Mouse (Mus musculus) neural tube, embryonic 13.5 days (tissue): ENCODE results near the gene Pde4d. TPM values are rescaled to one million over a fixed set of nuclear protein-coding genes. Genes with fewer than 3 reads are reported as not detected.

Source experiments
- ATAC-seq: fragments of 200-750 bp; cut with Nextera tagmentation; 2 replicates; pipeline ENCODE4 v1.8.0; 2017; ENCODE audit warnings: low read depth, mild to moderate bottlenecking, moderate TSS enrichment, moderate library complexity
- H3K27ac ChIP-seq: fragments of 300-500 bp; sonication (generic); replicated peaks from 2 replicates; pipeline ENCODE4 v1.5.1; 2015; ENCODE audit warnings: moderate library complexity, mild to moderate bottlenecking, inconsistent platforms
- H3K27me3 ChIP-seq: fragments of 300-500 bp; sonication (generic); 2 replicates; pipeline ENCODE4 v1.6.1; 2015; ENCODE audit warnings: mild to moderate bottlenecking, inconsistent platforms
- H3K36me3 ChIP-seq: fragments of 300-500 bp; sonication (generic); 2 replicates; pipeline ENCODE4 v1.6.1; 2015; ENCODE audit warnings: mild to moderate bottlenecking, inconsistent platforms
- H3K4me1 ChIP-seq: fragments of 300-500 bp; sonication (generic); replicated peaks from 2 replicates; pipeline ENCODE4 v1.6.1; 2015; ENCODE audit warnings: inconsistent platforms
- H3K4me2 ChIP-seq: fragments of 300-500 bp; sonication (generic); 2 replicates; pipeline ENCODE4 v1.6.1; 2015; ENCODE audit warnings: inconsistent platforms, mild to moderate bottlenecking, moderate library complexity
- H3K4me3 ChIP-seq: fragments of 300-500 bp; sonication (generic); 2 replicates; pipeline ENCODE4 v1.5.1; 2015; ENCODE audit warnings: mild to moderate bottlenecking, inconsistent platforms
- H3K9ac ChIP-seq: fragments of 300-500 bp; sonication (generic); 2 replicates; pipeline ENCODE4 v1.6.1; 2015; ENCODE audit warnings: moderate library complexity, mild to moderate bottlenecking, inconsistent platforms
- H3K9me3 ChIP-seq: fragments of 300-500 bp; sonication (generic); 2 replicates; pipeline ENCODE4 v1.6.1; 2016; ENCODE audit warnings: inconsistent platforms
- WGBS: fragments of 180-500 bp; shearing (Covaris S2); methylation state at CpG from one replicate; pipeline ENCODE4 v1.1.7; 2015; 5-methylcytosine and 5-hydroxymethylcytosine counted together
- polyA plus RNA-seq: library from polyadenylated mRNA; unstranded; fragments of >200 nt; fragmentation: Nextera tagmentation; extraction: Ambion mirVana; gene quantifications from 2 replicates; pipeline ENCODE4 v1.2.1, GENCODE M21; 2015

Gene Pde4d
- 15.5 and 16.1 TPM in 2 replicates for polyA plus RNA-seq

DNA sequence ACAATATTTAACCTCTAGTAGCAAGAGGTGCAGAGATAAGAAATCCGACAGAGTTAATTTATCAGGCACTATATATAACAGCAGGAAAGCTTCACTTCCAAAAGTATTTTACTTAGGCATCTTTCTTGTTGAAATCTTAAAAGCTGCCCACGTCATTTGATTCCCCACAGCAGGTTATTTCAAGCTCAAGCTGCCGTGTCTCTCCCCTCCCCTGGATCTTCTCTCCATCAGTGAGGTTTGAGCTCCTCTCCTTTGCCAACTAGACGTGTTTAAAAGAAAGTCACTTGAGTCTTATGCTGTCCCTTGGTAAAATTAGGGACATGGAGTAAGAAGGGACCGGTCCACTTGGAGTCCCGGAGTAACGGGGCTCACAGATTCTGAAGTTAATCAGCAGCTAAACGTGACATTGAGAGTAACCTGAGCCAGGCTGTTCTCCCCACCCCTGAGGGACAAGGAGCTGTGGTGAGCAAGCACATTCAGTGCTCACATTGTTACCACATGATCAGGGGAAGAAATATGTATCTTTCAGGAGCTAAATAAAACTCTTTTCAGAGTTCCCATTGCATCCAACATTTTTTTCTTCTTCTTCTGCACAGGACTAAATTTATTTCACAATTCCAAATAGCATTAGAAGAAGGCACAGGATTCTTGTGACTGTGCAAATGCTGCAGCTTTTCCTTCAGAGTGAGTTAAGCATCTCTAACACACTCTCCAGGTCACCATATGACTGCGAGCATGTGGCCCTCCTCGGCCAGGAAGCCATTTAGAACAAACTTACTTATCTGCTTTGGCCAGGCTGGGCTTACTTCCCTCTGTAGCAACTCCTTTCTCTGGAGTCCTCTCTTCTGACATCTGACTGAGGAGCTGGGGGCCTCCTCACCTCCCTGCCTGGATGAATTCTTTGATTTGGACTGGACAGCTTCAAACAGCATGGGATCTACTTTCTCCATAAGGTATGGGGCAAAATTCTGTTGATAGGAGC, at the start of gene Pde4d:
Gene Pde4d (plus strand): TSS at position 833 of the 982 bp plus-strand sequence.
- Histone ChIP-seq H3K4me1 (no peaks in the 10 kb centered on the region), H3K27me3 (no peaks in the 10 kb centered on the region), H3K9me3 (no peaks in the 10 kb centered on the region), H3K4me3 (no peak within 1 kb of the TSS), H3K36me3 (no peaks in the 10 kb centered on the region), H3K4me2 (no peak within 1 kb of the TSS), H3K9ac (no peak within 1 kb of the TSS), H3K27ac (no peak within 1 kb of the TSS)
- WGBS = 53% methylated on average over 10 of the region's 10 CpGs
- ATAC-seq = no peak

DNA sequence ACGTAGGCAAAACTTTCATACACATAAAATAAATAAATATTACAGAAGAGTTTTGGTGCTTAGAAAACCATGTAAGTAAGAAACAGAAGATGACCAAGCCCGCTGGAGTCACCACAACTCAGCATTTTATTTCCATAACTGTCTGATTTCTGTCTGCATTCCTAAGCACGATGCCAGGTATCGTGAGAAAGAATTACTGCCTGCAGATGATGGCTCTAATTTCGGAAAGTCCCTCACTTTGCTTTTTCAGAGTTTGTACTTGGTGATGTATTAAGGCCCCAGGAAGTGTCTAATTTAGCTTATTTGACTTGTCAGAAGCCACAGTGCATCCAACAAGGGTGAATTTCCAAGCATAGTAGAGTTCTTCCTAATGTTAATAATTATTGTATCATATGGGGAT, 46.6 kb upstream of the Pde4d start:
- Histone ChIP-seq H3K36me3 (no peaks in the 10 kb centered on the region), H3K4me3 (no peak overlapping the region), H3K27me3 (no peaks in the 10 kb centered on the region), H3K4me2 (no peak overlapping the region), H3K27ac (no peak overlapping the region), H3K9ac (no peak overlapping the region), H3K9me3 (no peaks in the 10 kb centered on the region), H3K4me1 (no peaks in the 10 kb centered on the region)
- no peak for ATAC-seq
- 86% methylated on average over 5 of the region's 5 CpGs for WGBS

DNA sequence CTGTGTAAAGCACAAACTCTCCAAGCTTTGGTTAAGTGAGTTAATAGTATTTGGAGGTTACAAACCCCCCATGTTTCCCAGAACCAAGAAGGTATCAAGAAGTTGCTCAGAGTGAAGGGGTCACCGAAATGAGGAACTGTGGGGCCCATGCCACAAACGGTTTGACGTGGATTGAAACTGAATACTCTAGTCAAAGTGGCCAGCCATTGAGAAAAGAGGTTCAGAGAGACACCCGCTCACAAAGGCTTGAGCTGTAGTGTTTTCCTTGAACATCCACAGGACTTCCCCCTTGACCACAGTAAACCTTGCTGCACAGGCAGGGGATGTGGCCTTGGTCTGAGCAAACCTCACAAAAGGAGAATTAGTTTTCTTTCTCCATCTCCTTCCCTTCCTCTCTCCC, 45.4 kb upstream of the Pde4d start:
- 87% methylated on average over 4 of the region's 4 CpGs for WGBS
- ATAC-seq = no peak
- H3K9me3 ChIP-seq = no peaks in the 10 kb centered on the region
- no peaks in the 10 kb centered on the region for H3K4me1 ChIP-seq
- no peaks in the 10 kb centered on the region for H3K27me3 ChIP-seq
- H3K9ac ChIP-seq = no peak overlapping the region
- no peak overlapping the region for H3K4me3 ChIP-seq
- H3K27ac ChIP-seq = no peak overlapping the region
- no peaks in the 10 kb centered on the region for H3K36me3 ChIP-seq
- no peak overlapping the region for H3K4me2 ChIP-seq

GRCm38 (mm10) chr13:108415464-108415863, 34.3 kb upstream of the Pde4d start:
- Histone ChIP-seq H3K36me3 (no peaks in the 10 kb centered on the region), H3K4me1 (no peaks in the 10 kb centered on the region), H3K27me3 (no peaks in the 10 kb centered on the region), H3K27ac (no peak overlapping the region), H3K4me2 (no peak overlapping the region), H3K9ac (no peak overlapping the region), H3K9me3 (no peaks in the 10 kb centered on the region), H3K4me3 (no peak overlapping the region)
- ATAC-seq = no peak
- 65% methylated on average over 2 of the region's 2 CpGs for WGBS

- Histone ChIP-seq H3K4me3 (no peak overlapping the region), H3K27me3 (no peaks in the 10 kb centered on the region), H3K4me1 (no peaks in the 10 kb centered on the region), H3K36me3 (no peaks in the 10 kb centered on the region), H3K9me3 (no peaks in the 10 kb centered on the region), H3K27ac (no peak overlapping the region), H3K4me2 (no peak overlapping the region), H3K9ac (no peak overlapping the region)
- WGBS = 95% methylated on average over 1 of the region's 1 CpGs
- no peak for ATAC-seq
These were observed 30.8 kb upstream of the Pde4d start for GRCm38 (mm10) chr13:108418741-108419507.

GRCm38 (mm10) chr13:108426322-108426721, 23.4 kb upstream of the Pde4d start:
- H3K36me3 ChIP-seq = no peaks in the 10 kb centered on the region
- no peak overlapping the region for H3K4me3 ChIP-seq
- 75% methylated on average over 5 of the region's 5 CpGs for WGBS
- no peaks in the 10 kb centered on the region for H3K9me3 ChIP-seq
- no peak overlapping the region for H3K9ac ChIP-seq
- no peaks in the 10 kb centered on the region for H3K27me3 ChIP-seq
- ATAC-seq = no peak
- H3K27ac ChIP-seq = no peak overlapping the region
- no peak overlapping the region for H3K4me2 ChIP-seq
- peaks cover 5% of the 10 kb centered on the region for H3K4me1 ChIP-seq

DNA sequence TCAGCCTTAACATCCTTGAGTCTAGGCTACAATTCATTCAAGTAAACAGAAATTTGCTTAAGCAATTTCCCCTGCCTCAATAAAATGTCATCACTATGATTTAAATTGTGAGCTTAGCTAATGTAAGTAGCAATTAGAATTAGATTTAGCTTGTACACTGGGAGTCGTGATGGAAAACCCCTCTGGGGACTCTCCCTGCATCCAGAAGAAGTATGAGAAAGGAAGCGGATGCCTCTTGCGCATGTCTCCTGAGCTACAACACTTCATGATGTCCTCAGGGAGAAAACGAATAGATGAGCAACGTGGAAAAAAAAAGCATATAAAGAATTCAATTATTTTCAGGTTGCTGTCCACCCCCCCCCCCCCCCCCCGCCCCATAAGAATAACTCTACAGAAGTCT, 20.9 kb upstream of the Pde4d start:
- ATAC-seq = no peak
- H3K36me3 ChIP-seq = no peaks in the 10 kb centered on the region
- H3K4me2 ChIP-seq = no peak overlapping the region
- 62% methylated on average over 6 of the region's 6 CpGs for WGBS
- peaks cover 5% of the 10 kb centered on the region for H3K4me1 ChIP-seq
- H3K4me3 ChIP-seq = no peak overlapping the region
- H3K27ac ChIP-seq = no peak overlapping the region
- no peaks in the 10 kb centered on the region for H3K9me3 ChIP-seq
- no peaks in the 10 kb centered on the region for H3K27me3 ChIP-seq
- H3K9ac ChIP-seq = no peak overlapping the region

GRCm38 (mm10) chr13:108429623-108430022, 20.1 kb upstream of the Pde4d start:
- 0 out of 2 replicates have a peak, but pooled peaks have one; percentile 36 for ATAC-seq
- Histone ChIP-seq H3K4me1 (peaks cover 5% of the 10 kb centered on the region), H3K27me3 (no peaks in the 10 kb centered on the region), H3K4me3 (no peak overlapping the region), H3K27ac (no peak overlapping the region), H3K9me3 (no peaks in the 10 kb centered on the region), H3K9ac (no peak overlapping the region), H3K36me3 (no peaks in the 10 kb centered on the region), H3K4me2 (no peak overlapping the region)
- 68% methylated on average over 2 of the region's 2 CpGs for whole genome bisulfite sequencing

DNA sequence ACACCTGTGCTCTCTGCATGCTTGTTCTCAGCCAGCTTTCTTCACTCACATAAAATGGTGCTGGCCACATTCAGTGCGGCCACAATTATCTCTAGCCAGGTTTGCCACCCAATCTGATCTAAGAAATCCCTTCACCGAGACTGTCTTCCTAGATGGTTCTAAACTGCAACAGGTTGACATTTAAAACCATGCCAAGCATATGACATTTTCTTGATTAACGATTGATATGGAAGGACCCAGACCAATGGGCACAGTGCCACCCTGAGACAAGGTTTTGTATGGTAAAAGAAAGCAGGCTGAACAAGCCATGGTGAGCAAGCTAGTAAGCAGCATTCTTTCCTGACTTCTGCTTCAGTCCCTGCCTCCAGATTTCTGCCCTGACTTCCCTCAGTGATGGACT, 18.0 kb upstream of the Pde4d start:
- no peak overlapping the region for H3K27ac ChIP-seq
- 94% methylated on average over 3 of the region's 3 CpGs for WGBS
- H3K27me3 ChIP-seq = no peaks in the 10 kb centered on the region
- H3K4me1 ChIP-seq = peaks cover 5% of the 10 kb centered on the region
- no peak for ATAC-seq
- no peak overlapping the region for H3K4me3 ChIP-seq
- no peaks in the 10 kb centered on the region for H3K36me3 ChIP-seq
- H3K4me2 ChIP-seq = no peak overlapping the region
- H3K9me3 ChIP-seq = no peaks in the 10 kb centered on the region
- H3K9ac ChIP-seq = no peak overlapping the region

- no peak overlapping the region for H3K9ac ChIP-seq
- no peaks in the 10 kb centered on the region for H3K27me3 ChIP-seq
- H3K4me1 ChIP-seq = no peaks in the 10 kb centered on the region
- H3K27ac ChIP-seq = no peak overlapping the region
- H3K4me3 ChIP-seq = no peak overlapping the region
- no peaks in the 10 kb centered on the region for H3K36me3 ChIP-seq
- no peak overlapping the region for H3K4me2 ChIP-seq
- no peaks in the 10 kb centered on the region for H3K9me3 ChIP-seq
- no peak for ATAC-seq
These were observed 14.1 kb upstream of the Pde4d start for GRCm38 (mm10) chr13:108435687-108436086.

- Histone ChIP-seq H3K4me3 (no peak overlapping the region), H3K27ac (no peak overlapping the region), H3K9me3 (no peaks in the 10 kb centered on the region), H3K4me2 (no peak overlapping the region), H3K27me3 (no peaks in the 10 kb centered on the region), H3K4me1 (no peaks in the 10 kb centered on the region), H3K9ac (no peak overlapping the region), H3K36me3 (no peaks in the 10 kb centered on the region)
- 94% methylated on average over 2 of the region's 2 CpGs for WGBS
- ATAC-seq = no peak
These were observed 12.3 kb upstream of the Pde4d start for GRCm38 (mm10) chr13:108437424-108437823.

DNA sequence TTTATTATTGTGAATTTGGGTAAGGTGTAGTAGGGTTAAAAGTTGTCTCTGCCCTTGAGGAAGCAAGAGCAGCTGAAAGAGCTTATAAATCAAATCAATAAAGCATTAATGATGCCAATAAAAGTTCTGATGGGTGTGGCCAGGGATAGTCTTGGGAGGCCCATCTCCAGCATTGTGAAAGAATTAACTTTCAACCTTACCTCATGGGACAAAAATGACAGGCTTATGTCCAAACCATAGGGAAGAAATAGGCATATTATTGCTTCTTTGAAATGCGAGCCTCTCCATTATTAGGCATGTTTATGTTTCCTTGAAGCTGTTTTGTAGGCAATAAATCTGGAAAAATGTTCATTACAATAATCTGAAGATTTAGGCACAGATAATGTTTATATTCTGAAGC, 10.7 kb upstream of the Pde4d start:
- Histone ChIP-seq H3K27ac (no peak overlapping the region), H3K36me3 (no peaks in the 10 kb centered on the region), H3K9ac (no peak overlapping the region), H3K4me2 (no peak overlapping the region), H3K27me3 (no peaks in the 10 kb centered on the region), H3K4me1 (no peaks in the 10 kb centered on the region), H3K4me3 (no peak overlapping the region), H3K9me3 (no peaks in the 10 kb centered on the region)
- 76% methylated on average over 1 of the region's 1 CpGs for WGBS
- no peak for ATAC-seq
